Mouse (Mus musculus) testis, postnatal 10 days (tissue): ENCODE data around the gene Mapt.
"Not testable (repeated sequence)": the region's sequence is repeated elsewhere in the genome, so short reads cannot be mapped to it uniquely, and the experiment has no call there.

Experiments used
- DNase-seq: peaks from one replicate; pipeline ENCODE4 v3.0.0; 2021; ENCODE audit warnings: low spot score

The Mapt gene

DNA sequence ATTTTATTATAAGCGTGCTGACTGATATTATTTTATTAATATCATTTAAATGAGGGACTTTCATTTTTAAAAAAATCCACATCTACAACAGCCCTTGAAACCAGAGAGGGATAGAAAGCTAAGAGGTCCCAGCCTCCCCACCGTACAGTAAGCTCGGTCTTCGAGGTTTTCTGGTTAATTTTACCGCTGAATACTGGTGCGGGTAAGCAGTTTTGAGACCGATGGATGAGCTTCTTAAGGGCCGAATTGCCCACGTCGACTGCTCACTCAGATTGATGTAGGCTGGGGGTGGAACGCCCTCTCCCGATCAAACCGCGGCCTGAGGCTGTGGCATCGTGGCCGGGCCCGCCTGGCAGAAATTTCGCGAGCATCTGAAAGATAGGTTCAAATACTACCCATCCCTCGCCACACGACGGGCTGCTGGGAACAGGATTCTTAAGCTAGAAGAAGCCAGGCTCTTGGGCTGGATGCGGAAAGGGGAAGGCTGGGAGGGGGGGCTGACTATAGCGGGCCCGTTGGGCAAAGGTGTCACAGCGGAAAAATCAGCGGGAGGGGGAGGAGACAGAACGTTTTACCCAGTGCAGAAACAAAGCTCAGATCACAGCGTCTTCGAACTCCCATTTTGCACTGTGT lies 2.5 kb downstream of the Mapt start:
- DNase-seq, result no peak

DNA sequence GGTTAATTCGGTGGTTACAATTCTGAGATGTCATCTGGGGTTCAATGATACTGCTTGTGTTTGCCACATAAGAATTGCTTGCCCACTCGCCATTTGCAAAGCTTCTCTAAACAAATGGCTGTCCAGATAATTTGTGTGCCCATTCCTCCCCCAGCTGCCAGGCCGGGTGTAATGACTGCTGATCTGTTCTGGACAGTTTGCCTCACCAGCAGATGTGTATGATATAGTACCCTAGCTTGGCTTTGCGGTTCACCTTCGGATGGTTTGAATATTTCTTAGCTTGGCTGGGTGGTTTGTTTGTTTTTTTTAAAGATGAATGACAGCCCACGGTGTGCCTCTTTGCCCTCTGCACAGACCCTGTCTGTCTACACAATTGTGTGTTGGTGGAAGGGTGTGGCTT lies 3.5 kb downstream of the Mapt start:
- DNase-seq, result no peak

GRCm38 (mm10) chr11:104235881-104236280 lies 4.7 kb downstream of the Mapt start:
- DNase-seq, result no peak

DNA sequence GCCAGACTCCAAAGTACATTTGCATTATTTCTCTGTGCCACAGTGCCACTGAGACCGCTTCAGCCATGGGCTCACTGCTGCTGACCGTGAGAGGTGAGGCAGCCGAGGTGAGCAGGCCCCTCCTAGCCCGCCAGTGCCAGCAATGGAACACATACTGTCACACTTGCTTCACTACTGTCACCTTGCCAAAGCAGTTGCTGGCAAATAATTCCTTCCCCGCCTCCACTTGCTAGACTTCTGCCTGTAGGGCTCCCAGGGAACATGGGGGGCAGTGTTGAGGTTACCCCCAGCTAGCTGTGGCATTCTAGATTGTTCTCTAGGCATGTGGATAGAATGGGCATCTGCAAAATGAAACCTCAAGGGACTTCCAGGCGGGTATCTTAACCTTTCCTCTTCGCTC lies 6.0 kb downstream of the Mapt start:
- DNase-seq, result no peak

DNA sequence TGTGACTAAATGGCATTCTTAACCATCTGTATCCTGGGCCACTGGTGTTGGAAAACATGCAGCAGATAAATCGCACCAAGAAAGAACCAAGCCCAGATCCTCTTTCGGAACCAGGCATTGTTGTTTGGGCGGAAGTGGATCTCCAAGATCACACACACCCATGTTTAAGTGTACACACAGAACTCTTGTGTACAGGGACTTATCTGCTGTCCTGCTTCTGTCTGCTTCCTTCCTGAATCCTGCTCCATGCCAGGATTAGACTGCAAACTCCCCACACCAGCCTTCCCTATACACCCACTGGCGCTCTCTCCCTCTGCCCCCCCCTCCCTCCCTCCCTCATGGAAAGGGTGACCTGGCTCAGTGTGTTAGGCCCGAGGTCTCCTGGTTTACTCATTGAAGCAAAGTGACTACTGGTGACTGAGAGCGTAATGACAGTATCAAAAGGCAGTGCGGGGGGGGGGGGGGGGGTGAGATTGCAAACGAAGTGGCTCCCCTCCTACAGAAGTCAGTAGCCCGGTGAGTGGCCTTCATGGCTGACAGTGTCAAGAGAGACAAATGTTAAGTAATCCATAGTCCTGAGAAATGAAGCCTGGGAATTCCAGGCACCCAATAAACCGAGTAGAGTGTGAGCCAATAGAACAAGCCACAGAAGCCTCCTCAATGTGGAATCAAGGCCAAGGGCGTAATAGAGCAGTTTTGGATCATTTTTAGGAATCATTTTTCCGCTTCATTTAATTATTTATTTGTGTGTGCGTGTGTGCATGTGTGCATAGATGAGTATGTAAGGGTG lies 7.0 kb downstream of the Mapt start:
- DNase-seq, result no peak

DNA sequence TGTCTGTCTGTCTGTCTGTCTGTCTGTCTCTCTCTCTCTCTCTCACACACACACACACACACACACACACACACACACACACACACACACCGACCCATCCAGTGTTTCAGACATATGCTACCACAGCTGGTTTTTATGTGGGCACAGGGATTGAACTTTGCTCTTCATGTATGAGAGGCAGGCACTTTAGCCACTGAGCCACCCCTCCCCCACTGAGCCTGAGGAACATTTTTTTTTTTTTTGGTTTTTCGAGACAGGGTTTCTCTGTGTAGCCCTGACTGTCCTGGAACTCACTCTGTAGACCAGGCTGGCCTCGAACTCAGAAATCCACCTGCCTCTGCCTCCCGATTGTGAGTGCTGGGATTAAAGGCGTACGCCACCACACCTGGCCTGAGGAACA lies 14.3 kb downstream of the Mapt start:
- not testable (repeated sequence) for DNase-seq

DNA sequence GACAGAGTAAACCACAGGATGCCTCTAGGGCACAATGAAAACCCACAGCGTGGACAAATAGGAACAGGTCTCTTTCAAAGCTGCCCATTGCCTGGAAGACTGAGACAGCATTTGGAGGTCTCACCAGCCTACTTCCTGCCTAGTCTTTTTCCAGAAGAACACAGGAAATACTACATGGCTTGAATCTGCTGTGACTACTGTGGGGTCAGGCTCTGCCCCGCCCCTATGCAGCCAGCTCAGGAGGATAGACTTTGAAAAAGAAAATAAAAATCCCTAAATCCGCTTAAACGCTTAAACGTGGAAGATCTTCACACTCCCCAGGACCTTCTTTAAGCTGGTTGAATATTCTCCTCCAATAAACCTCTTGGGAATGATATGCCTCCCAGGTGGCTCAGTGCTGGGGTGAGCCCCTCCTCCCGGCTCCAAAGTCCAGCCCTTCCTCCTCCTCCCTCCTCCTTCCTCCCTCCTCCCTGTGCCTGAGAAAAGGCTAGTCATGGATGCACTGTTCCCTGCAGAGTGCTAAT lies 15.0 kb downstream of the Mapt start:
- no peak for DNase-seq

- no peak for DNase-seq
Measured at GRCm38 (mm10) chr11:104247141-104247717, 16.0 kb downstream of the Mapt start.

- DNase-seq, result no peak
Measured at GRCm38 (mm10) chr11:104249420-104249819, 18.2 kb downstream of the Mapt start.

DNA sequence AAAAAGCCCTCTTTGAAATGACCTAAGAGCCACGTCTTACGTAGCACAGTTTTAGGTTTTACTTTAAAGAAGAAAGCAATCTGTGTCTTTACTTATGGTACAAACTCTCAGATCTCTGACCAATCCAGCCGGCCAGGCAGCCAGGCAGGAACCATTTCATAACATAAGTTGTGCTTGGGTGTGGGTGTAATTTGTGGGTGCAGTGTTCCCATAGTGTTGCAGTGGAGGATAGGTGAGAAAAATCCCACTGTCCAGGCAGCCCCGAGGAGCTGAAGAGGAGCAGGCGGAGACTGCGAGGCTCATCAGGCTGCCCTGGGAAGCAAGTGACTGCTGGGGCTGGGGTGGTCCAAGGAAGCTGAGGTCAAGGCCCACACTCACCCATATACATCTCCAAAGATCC lies 19.9 kb downstream of the Mapt start:
- DNase-seq, result no peak

DNA sequence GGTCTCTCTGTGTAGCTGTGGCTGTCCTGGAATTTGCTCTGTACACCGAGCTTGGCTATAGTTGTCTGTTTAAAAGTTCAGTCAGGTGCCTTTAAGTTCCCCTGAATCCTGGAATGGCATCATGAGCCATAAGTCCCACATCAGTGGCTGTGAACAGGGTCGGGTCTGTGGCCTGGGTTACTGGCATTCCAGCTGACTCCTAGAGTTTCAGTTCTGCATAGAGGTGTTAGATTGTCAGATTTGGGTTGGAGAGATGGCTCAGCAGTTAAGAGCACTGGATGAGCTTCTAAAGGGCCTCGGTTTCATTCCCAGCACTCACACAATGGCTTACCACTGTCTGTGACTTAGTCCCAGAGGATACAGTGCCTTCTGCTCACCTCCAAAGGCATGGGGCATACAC lies 20.9 kb downstream of the Mapt start:
- no peak for DNase-seq

GRCm38 (mm10) chr11:104254408-104255039 lies 23.3 kb downstream of the Mapt start:
- no peak for DNase-seq

DNA sequence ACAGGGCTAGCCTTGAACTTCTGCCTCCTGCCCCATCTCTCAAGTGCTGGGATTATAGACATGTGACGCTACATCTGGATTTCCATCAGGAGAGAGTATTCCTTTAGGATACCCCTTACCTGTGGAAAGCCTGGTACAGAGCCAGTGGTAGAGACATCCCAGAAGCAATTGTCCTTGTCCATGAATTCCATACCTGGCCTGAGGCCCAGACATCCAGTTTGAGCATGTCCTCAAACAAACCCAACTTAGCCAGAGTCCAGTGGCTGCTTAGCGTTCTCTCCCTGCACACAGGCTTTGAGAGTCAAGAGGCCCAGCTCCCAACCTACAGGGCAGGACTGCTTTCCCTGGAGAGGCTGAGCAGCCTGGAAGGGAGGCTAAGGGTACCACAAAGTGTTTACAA lies 25.0 kb downstream of the Mapt start:
- no peak for DNase-seq

- DNase-seq, result no peak
Measured at GRCm38 (mm10) chr11:104258991-104259390, 27.8 kb downstream of the Mapt start.

DNA sequence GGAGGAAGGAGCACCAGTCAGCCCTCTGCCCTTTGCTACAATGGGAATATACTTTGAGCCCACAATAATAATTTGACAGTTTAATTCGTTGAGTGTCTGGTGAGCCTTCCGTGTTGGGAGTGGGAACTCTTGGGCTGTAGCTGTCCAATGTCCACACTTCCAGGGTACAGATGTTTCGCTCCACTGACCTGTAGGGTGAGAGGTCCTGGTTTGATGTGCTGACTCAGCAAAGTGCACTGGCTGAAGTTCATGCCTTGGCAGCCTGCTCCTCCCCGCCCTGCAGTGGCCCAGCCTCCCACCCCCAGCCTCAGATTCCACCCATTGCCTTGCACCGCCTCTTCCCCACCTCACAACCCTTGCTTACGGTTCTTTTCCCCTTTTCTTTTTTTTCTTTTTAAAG lies 33.5 kb downstream of the Mapt start:
- DNase-seq, result no peak

DNA sequence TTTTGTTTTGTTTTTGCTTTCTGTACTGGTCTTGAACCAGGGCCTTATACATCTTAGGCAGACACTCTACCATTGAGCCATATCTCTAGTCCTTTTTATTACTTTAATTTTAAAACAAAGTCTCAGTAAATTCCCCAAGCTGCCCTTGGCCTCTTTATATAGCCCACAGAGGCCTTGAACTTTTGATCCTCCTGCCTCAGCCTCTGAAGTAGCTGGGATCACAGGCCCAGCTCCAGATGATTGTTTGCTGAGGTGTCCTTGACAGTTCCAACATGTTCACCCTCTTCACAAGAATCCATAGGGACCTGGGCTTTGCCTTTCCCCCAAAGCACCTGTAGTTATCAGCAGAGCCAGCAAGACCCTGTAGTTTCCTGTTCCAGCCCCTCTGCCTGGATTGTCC lies 34.5 kb downstream of the Mapt start:
- DNase-seq, result no peak

DNA sequence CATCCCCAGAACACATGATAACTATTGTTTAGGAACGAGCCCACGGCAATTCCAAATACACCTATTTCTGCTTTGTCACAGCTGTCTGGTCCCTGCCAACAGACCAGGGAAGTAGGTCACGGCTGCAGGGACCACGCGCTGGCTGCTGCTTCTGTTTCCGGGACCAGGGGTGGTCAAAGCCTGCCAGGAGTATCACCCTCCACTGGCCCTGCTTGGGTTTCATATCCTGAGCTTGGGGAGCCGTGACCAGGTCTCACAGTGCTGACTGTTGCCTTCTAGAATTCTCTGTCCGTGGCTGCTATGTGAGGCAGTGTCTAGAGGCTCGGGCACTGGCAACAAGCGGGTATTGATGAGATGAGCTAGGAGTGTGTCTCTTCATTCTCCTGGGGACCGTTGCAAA lies 36.2 kb downstream of the Mapt start:
- DNase-seq, result no peak

DNA sequence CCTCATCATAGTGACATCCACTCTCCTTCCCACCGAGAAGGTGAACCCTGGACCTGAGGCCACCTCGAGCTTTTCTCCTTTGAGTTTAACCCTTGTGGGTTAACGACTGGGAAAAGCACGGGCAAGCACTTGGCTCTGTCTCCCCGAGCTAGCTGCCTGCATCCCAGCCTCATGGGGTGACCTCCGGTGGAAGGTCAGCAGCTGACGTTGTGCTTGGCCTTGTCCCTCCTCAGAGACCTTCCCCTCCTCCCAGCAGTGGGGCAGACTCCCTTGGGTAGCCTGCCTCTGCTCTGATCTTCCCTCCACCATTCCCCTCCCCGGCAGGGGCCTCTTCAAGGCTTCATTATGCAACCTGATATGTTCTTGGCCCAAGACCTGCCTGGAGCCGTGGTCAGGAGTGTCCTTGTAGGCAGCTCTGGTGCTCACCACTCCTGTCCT lies 38.2 kb downstream of the Mapt start:
- peak; percentile 54 for DNase-seq

DNA sequence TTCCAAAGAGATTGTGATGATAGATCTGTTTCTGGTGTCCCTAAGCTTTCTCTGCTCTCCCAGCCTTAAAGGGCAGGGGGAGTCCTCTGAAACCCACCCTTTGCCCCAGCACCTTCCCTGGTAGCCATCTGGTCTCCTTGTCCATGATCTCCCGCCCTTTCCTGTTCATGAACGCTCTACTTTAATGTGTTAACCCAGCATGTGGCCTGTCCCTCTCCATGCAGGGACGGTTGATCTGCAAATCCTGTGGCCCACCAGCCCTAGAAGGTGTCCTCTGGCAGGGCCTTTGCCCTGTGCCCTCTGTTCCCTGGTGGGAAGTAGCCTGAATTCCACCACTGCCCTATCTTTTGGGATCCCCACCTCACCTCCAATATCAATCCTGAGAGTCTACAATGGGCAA lies 39.3 kb downstream of the Mapt start:
- no peak for DNase-seq

GRCm38 (mm10) chr11:104270876-104271275 lies 39.7 kb downstream of the Mapt start:
- DNase-seq, result no peak

DNA sequence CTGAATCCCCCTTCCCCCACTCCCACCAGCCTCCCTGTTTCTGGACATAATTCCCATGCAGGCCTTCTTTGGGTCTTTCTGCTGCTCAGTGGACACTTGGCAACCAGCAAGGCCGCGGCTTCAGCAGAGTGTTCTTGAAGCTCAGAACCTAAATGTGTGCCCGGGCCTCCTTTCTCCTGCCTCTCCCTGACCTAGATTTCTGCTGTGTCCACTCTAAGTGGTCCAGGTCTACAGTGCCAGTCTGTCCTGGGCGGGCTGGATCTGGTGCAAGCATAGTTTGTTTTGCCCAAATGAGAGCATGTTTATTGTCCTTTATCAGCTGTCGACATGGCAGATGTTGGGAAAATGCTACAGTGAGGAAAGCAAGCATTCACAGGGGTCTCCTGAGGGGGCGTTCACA lies 40.7 kb downstream of the Mapt start:
- no peak for DNase-seq

GRCm38 (mm10) chr11:104272352-104272751 lies 41.2 kb downstream of the Mapt start:
- DNase-seq, result no peak

DNA sequence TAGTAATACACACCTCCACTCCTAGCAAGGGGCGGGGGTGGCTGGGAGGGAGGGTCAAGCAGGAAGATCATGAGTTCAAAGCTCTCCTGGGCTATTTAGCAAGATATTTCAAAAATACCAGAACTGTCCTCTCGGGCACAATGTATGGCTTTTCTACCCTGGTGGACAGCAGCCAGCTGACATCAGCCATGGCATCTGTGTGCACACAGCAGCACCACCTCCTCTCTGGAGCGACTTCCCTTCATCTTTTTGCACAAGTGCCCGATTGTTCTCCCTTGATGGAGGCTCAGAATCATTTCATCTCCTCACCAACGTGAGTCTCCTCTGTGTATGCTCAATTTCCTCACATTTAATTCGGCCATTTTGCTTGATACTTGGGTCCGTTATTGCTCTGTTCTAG lies 44.6 kb downstream of the Mapt start:
- no peak for DNase-seq
